Mouse (Mus musculus) c-Kit-positive CD71-positive TER-119-negative erythroid progenitor cells, embryonic 14.5 days (primary cell): ENCODE data around the gene Srgap1.

Experiments used
- DNase-seq: peaks from one replicate; pipeline ENCODE4 v3.0.0-alpha.2; 2013; ENCODE audit warnings: low read depth

The Srgap1 gene

DNA sequence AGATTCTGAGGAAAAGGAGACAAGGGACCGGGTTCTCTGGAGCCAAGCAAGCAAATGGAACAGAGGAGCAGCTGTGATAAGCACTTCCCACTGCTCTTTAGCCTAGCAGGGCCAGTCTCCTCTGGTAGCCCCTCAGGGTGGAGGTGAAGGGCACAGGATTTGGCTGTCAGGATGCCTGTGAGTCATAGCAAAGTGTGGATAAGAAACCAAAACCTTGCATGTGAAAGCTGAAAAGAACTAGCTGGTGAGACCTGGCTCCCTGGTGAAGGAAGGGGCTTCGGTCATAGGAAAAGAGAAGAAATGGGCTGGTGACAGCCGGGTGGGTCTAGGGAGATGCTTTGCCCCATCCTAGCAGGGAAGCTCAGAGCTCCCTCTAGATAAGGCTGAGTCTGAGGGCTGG, 30.5 kb downstream of the Srgap1 start:
- no peak for DNase-seq

DNA sequence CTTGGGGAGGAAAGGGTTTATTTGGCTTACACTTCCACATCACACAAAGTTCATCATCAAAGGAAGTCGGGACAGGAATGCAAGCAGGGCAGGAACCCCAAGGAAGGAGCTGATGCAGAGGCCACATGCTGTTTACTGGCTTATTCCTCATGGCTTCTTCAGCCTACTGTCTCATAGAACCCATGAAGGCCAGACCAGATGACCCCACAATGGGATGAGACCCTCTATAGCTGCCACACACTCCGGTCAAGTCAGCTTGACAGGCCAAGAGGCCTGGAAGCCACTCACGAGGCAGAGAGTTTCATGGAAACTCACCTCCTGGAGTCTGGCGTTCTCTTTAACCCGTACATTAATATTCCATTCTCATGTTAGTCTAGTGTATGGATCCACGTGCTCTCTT, 34.8 kb downstream of the Srgap1 start:
- DNase-seq: no peak

DNA sequence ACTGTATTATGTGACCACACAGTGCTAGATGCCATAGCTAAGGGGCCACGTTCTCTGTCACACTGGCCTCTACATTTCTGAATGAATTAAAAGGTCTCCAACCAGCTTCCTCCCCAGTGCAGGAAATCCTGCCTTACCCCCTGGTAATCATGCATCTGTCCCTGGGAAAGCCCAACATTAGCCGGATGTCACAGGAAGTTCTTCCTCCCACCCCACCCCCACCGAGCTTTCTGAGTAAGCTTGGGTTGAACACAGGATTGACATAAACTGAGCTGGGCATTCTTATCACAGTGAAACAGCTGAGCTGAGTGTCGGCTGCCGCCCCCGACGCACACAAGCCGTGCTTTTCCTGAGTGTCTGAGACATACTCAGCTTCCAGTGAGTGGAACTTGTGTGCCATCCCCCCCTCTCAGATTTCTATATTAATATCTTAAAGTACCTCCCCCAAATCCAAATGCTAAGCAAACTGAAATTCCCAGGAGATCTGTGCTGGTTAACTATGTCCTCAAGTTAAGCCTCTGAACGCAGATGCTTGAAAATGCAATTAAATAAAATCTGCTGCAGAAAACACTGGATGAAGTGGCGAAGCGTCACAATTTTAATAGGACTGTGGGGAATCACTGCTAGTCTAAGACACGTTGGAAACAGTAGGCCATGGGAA, 38.3 kb downstream of the Srgap1 start:
- peak; percentile 19 for DNase-seq

DNA sequence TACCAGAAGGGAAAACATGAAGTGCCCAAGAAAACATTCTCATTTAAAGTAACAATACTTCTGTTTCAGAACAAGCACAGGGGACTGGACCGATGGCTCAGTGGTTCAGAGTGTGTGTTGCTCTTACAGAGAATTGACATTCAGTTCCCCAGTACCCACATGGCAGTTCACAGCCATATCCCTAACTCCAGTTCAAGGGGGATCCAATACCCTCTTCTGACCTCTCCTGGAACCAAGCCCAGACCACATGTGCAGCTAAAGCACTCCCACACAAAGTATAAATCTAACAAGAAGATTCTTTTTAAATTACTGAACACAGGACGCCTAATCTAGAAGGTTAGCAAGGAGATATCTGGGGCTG, 38.8 kb downstream of the Srgap1 start:
- no peak for DNase-seq

DNA sequence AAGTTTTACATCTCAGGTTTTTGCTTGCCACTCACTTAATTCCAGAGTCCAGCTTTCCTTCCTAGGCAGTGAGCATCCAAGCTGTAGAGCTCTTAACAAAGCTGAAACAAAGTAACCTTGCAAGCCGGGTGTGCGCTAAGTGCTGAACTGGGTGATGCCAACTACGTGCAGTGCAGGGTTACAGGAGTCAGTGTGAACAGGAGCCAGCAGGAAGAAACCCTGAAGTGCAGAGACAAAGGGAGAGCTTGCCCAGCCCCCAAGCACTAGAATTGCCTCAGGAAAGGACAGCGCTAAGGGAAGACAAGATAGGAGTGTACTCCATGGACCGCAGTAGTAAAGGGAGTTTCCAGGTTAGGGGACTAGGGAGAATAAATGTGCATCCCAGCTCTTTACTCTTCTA, 40.5 kb downstream of the Srgap1 start:
- DNase-seq: no peak

DNA sequence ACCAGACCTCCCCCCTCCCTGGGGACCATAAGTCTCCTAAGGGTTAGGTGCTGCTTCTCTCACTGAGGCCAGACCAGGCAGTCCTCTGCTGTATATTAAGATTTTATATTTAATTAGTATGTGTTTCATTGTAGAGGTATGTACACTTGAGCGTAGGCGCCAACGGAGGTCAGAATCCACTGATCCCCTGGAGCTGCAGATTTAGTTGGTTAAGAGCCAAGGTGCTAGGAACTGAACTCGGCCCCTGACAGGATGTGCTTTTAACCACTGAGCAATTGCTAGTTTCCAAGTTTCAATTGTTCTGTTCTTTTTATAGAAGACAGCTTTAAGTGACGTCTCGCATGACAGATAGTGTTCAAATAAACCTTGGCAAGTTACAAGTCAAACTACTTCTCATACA, 41.0 kb downstream of the Srgap1 start:
- DNase-seq: no peak

DNA sequence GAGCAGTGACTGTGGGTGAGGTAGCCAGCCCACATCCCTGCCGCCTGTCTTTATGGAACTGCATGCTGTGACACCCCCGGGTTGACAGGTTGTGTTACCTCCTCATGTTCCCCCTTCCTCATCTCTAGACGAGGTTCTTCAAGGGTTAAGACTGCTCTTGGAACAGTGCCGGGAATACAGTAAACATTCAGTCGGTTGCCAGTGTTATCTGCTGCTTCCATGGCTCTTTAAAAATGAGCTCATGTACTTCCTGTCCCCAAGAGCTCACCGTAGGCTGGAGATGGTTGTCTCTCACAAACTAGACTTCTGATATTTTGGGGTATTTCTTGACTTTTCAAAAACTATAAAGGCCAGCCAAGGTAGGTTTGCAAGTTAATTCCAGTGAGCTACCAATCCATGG, 41.6 kb downstream of the Srgap1 start:
- no peak for DNase-seq

DNA sequence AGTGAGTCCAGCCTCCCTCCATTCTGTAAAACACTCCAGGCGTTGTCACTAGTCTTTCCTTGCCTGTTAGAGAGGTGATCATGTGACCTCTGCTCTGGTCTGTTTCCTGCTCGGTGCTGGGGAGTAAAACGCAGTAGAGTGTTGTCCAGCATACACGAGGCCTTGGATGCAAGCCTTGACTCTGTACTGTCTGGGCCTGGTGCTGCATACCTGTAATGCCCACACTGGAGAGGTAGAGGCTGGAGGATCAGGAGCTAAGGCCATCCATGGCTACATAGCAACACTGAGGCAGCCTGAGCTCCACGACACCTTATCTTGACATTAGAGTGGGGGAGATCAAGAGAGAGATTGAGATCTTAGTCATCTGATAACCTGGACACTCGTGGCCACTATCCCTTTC, 44.2 kb downstream of the Srgap1 start:
- no peak for DNase-seq

DNA sequence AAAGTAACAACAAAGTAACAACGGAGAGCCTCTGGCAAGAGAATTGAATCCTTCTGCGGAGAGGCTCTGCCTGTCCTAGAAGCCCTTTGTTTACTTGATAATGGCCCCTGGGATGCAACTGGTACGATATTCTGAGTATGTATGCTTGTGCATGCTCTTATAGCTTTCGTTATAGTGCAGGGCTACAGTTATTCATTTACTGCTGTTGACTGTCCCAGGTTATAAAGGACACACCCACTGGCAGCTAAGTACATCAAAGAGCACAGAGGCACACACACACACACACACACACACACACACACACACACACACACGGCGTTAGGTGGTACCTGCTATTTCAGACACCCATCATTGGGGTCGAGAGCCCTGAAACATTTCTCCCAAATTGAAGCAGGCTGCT, 48.3 kb downstream of the Srgap1 start:
- DNase-seq: no peak

DNA sequence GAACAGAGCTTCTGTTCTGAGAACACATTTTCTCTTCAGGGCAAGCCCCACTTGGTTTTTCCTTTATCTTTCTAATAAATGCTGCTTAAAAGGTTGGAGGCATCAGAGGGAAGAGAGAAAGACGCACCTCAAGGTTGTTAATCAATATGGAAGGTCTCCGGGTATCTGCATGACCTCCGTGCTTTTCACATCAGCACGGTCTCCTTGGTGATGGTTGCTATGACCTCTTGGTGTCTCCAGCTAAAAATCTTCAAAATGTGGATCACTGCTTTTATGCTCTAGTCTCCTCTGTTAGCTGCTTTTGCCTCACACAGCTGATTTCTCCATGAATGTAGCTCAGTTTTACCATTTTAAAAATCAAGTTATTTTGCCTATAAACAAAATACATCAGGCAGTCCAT, 50.6 kb downstream of the Srgap1 start:
- DNase-seq: no peak

DNA sequence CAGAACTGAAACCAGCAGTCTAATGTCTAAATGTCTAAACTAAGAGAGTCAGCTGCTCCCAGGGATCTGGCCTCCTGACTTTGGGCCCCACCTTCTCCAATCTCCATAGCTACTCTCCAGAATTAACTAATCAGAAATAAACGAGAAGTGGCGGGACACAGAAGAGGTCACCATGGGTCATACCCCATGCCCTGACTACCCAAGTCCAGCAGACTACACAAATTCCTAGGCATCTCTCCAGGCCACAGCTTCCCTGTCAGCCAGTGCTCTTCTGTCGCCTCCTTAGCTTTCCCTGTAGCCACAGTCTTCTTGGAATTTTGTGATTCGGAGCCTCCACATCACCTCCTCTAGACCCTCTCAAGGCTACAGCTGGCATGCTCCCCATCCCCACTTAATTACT, 51.7 kb downstream of the Srgap1 start:
- no peak for DNase-seq

DNA sequence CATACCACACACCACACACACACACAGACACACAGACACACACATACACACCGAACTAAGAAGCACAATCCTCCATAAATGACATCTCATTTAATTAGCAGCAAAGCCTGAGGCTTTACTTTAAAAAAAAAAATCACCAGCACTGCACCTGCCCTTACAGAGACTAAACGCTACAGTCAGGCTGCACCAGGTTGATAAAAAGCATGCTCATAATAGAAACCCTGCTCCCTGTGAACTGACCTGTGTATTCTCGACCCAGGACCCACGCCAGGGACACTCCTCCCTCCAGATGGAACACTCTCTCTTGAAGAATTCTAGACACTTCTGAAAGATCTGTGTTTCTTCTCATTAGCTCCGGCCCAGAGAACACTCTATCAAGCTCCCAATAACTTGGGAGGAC, 52.5 kb downstream of the Srgap1 start:
- DNase-seq: no peak

DNA sequence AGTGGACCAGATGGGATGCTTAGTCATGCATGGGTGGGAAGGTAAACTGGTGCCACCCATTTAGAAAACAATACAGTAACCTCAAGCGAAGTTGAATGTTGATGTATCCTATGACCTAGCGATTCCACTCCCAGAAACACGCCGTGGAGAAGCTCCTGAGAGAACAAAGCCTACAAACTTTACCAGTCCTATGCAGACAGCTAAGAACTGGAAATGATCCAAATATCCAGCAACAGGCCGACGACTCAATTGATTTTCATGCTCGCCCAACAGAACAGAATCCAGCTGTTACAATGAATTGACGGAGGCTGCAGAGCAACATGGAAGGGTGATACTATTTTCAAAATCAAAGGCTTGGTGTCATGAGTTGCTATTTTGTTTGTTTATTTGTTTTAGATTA, 54.5 kb downstream of the Srgap1 start:
- no peak for DNase-seq

DNA sequence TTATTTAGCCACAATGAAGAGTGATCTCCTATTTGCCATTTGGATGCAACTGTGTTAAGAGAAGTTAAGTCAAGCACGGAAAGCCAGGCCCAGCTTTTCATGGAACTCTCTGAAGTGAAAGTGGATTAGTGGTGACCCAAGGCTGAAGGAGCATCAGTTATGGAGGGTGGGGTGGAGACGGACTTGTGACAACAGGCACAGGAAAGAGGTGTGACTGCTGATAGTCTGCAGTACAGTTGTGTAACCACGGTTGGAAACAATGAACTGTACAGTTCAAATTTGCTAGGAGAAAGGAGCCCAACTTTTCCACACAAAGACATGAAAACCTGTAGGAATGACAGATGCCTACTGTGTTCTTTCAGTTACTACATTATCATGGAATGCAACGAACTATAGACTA, 60.1 kb downstream of the Srgap1 start:
- no peak for DNase-seq

DNA sequence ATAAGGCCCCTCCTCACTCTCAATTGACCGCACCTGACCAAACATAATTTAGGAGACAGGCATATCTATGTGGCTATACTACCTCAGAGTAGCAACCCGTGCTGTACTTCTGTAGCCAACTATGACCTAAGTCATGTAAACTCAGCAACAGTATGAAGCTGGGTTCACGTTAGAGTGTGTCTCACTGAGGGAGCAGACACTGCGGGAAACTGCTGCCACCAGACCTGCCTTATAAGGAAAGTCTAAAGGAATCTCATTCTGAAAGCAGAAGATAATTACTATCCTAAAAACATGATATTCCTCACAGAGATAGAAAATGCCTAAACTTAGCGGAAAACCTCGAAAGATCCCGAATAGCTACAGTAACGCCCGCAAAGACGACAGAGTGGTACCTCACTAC, 62.2 kb downstream of the Srgap1 start:
- no peak for DNase-seq

DNA sequence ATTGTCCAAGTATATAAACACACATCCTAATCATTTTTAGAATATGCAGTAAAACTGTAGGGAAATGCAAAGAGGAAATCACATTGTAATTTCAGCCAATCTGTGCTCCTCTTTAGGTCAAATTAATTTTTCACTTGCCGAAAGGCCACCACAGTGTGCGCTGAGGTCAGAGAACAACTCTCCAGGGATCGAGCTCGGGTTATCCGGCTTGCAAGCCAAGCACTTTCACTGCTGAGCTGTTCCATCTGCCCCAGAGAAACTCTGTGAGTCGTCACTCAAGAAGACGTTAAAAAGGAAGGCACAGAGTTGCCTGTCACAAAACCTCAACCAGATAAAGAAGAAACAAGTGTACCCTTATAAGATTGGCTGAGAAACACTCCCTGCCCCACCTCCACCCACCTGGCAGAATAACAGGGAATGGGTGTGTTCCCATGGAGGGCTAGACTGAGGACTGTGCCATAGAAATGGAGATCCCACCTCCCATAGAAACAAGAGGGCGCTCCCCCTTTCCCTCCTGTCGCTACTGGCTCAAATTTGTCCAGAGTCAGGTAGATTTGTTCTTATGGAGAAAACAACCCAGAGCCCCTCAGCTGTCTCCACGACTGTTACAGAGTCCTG, 63.0 kb downstream of the Srgap1 start:
- DNase-seq: no peak

DNA sequence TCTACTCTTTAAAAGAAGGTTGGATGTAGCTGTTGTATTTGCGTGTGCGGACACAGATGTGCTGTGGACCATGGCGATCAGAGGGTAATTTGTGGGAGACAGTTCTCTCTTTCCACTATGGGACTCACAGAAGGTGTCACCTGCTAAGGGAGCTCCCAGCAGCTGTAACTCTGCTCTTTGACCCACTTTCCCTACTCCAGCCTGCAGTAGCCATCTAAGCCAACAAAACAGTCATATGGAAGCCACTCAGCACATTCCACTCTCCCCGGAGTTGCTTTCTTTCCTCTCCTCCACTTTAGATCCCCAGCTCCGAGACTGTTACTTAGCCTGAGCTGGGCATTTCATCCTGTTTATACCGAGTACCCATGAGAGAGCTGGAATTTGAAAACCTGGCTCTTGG, 71.8 kb downstream of the Srgap1 start:
- no peak for DNase-seq

DNA sequence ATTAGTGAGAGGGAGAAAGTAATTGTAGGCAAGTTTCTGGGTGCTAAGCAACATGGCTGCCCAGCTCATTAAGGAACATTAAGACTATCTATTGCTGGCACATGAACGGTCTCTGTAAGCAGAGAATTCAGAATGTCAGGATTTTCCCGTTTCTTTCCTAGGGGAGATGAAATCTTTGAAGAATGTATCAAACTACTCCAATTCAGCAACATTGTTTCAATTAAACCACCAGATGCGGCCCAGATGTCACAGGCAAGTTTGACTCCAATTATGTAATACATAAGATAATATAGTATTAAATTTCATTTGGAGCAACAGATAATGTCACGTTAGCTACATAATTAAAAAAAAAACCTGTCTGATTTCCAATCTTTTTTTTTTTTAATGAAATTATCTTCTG, 72.5 kb downstream of the Srgap1 start:
- no peak for DNase-seq

DNA sequence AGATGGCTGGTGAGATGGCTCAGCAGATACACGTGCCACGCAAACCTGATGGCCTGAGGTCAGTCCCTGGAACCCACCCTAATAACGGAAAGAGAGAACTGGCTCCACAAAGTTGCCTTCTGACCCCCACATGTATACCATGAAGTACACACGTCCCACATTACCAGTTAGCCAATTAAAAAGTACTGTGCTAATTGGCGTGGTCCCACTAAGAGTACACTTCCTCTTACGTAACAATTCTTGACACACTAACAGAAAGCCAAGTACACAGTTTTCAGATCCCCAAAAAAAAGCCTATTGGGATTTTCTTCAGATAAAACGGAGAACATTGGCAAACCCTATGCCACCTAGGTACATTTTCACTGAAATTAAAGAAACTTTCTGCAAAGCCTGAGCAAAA, 73.8 kb downstream of the Srgap1 start:
- no peak for DNase-seq

DNA sequence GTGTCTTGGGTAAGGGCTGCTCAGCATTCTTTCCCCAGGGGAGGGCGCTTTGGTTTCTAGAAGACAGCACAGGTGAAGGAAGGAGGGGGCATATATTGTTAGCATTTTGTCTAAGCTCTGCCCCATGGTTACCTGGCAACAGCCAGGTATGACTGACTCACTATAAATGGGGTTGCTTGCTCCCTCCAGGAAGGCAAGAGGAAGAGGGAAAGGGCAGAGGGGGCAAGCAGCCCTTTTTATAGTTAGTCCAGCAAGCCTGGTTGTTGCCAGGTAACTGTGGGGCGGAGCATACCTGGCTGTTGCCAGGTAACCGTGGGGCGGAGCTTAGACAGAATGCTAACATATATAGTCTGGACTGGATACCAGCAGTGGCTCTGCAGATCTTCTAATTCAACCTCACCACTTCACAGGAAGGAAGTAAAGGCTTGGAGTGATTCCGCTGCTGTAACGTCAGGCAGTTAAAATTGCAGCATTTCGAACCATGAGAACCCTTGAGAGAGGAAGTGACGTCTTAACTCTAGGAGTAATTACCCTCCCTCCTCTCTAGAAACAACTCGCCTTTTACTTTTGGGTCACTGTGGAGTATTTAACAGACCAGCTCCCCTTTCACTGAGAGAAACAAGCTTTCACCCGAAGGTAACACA, 74.7 kb downstream of the Srgap1 start:
- DNase-seq: no peak

DNA sequence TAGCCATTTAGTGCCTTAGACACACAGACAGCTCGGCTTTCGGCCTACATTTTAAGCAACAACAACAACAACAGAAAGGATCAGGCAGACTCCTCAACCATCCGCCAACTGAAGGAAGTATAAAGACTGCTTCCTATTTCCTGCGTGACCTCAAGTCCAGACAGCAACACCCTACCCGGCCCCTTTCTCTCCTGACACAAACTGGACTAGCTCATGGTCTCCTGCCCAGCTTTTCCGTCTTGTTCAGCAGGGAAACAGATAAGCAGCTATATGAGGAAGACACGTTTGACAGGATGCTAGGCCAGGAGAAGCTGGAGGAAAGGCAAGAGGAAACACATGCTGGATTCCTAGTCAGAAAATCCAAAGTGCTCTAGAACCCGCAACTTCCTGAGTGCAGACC, 75.5 kb downstream of the Srgap1 start:
- no peak for DNase-seq

DNA sequence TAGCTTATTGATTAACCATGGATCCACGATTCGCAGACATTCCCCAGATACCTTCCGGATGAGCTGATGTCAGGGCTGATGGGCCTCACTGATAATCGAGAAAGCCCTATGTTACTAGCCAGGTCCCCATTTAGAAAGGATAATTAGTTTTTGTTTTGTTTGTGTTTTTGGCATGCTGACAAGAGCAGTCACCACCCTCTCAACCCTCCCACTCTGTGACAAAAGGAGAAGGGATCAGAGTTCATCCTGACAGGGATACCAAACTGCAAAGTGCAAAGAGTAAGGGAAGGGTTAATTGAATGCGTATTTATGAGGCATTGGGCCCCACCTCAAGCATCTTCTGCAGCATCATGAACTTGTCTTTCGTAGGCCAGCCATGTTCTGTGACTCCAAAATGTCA, 76.2 kb downstream of the Srgap1 start:
- no peak for DNase-seq

DNA sequence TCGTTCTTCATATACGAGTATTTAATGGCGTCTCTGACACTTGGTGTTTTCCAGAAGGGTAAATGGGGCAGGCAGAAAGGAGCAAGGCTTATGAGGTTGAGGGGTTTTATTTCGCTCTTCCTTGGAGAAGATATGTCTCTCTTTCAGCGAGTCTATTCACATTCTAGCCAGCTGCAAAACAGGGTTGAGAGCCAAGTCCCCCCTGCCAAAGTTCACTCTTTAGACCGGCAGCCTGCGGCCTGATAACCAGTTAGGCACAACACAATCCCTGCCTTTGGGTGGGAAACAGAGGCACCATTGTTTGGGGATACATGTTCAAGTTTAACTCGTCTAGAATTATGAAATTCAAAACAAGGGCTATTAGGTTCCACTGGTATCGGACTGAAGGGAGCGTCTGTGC, 83.0 kb downstream of the Srgap1 start:
- DNase-seq: no peak

DNA sequence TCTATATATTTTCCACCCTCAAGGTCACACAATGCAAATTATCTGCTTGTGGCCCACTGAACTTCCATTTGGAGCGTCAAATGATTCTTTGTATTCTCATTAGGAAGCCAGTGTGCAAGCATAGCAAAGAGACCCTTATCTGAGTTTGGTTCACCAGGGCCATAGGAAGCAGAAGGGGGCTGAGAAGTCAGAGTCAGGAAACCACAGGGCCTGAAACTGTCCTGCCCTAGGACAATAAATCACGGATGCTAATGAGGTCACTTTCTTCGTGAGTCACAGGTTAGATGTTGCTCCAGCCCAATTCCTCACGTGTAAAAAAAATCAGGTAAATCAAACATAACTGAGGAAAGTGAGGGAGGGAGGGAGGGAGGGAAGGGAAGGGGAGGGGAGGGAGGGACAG, 85.1 kb downstream of the Srgap1 start:
- no peak for DNase-seq
